Mouse (Mus musculus): ENCODE data around the gene Hoxa5.

GRCm38 (mm10) chr6:52227470-52228222, 23.3 kb upstream of the Hoxa5 start:
- no peak for TF ChIP-seq GATA1 (IDR thresholded peaks at IDR 0.05; ENCODE audit: borderline replicate concordance, low read length)
- TF ChIP-seq FLI1 (IDR thresholded peaks at IDR 0.05; ENCODE audit: low read length), result no peak

Data from megakaryocyte, embryonic 14.5 days (primary cell).